Mouse (Mus musculus) ovary, postnatal 10 days (tissue): ENCODE results near the gene Prkd3.

Source experiments
- DNase-seq: peaks from one replicate; pipeline ENCODE4 v3.0.0; 2022; ENCODE audit warnings: low spot score

Prkd3 gene

GRCm38 (mm10) chr17:78936466-78937228 lies 84.0 kb downstream of the Prkd3 start, which contains the start of the genes Cebpz and Ndufaf7:
Gene Cebpz, minus strand, starts transcription at chr17:78937066.
Gene Ndufaf7, plus strand, starts transcription at chr17:78937136.
- DNase-seq, result peak; percentile 85

DNA sequence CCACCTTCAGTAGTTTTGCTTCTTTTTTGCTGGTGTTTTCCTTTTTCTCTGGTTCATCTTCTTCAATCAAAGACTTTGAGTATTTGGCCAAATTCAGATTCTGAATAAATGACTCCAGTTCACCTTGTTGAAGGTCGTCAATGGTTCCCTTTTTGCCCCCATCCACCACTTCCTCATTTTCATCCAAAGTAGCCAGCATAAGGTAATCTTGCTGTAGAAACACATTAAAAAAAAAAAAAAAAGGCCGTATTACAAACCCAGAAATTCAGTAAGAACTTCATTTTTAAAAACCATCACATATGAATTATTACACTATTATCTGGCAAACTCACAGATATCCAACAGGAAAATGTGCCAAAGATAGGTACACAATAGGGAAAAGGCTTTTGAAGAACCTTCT lies 84.8 kb downstream of the Prkd3 start:
- no peak for DNase-seq

DNA sequence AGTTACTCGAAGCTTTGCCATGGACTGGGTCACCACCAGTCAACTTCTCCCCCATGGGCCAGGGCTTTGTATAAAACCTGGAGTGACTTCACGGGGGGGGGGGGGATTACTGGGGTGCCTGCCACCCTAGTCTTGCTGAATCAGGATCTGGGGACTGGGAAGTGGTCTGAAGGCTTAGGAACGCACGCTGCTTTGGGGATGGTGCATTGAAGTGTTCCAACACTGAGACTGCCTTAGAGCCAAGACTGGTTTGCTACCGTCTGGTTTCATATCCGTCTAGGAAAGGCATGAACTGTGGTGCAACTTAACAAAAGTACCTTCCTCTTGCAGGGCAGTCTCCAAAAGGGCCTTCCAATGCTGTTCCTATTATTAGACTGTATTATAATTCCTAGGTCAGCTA lies 102.9 kb downstream of the Prkd3 start:
- no peak for DNase-seq

DNA sequence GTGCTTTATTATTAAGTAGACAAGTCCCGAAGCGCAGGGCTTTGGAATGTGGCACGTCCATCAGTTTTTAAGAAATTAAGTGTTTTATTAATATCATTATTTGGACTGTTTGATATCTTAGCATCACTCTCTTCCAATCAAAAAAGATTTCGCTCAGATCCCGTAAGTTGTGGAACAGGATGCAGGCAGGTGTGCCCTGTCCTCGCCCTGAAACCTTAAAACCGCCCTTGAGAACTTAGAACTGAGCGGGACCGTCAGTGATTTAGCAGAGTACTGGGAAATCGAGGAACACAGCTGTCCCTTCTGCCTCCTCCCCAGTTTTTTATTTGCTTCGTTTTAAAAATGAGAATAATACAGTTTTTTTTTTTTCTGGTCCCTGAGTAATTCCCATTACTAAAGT lies 103.7 kb downstream of the Prkd3 start:
- no peak for DNase-seq

GRCm38 (mm10) chr17:78916369-78916813 lies 104.2 kb downstream of the Prkd3 start, which contains the start of gene Cebpzos:
Gene Cebpzos, plus strand, starts transcription at chr17:78916500.
- DNase-seq, result peak; percentile 71

- no peak for DNase-seq
Measured at GRCm38 (mm10) chr17:78915772-78916171, 104.8 kb downstream of the Prkd3 start.

- no peak for DNase-seq
Measured at GRCm38 (mm10) chr17:78913921-78914320, 106.7 kb downstream of the Prkd3 start.

GRCm38 (mm10) chr17:78912861-78913281 lies 107.7 kb downstream of the Prkd3 start:
- no peak for DNase-seq

GRCm38 (mm10) chr17:78909374-78909773 lies 111.2 kb downstream of the Prkd3 start:
- no peak for DNase-seq

DNA sequence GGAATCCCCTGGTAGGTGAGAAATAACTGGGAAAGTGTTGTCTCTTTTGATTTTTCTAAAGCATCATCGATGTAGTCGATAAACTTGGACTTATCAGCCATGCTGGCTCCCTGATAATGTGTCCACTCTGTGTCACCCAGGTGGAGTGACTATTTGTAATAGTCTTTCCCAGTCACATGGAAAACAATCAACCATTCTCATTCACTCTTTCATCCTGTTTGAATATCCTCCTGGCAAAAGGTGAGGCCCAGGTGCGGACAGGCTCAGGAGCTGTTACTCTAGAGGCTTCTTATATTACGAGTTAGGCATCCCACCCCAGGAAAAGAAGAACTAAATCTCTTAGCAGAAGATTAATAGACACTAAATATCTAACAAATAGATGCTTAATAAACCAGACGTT lies 113.7 kb downstream of the Prkd3 start, which contains the start of gene Sult6b1:
Gene Sult6b1, minus strand, starts transcription at position 101 of the 400 bp plus-strand sequence.
- DNase-seq, result no peak

- no peak for DNase-seq
Measured at GRCm38 (mm10) chr17:78903158-78903557, 117.5 kb downstream of the Prkd3 start.
